Mouse (Mus musculus) kidney, adult 2 months (tissue): ENCODE measurements around the gene 4933421I07Rik. TPM values are rescaled to one million over a fixed set of nuclear protein-coding genes. Genes with fewer than 3 reads are reported as not detected.
A peak's percentile ranks its signal among the peaks of the same experiment; 100 is the strongest.

ENCODE experiments used
- DNase-seq: peaks from one replicate; pipeline ENCODE4 v3.0.0; 2021
- H3K27ac ChIP-seq: fragments of 200-500 bp; 2 replicates; pipeline ENCODE4 v1.5.1; 2012; ENCODE audit warnings: low read depth, low read length, control low read depth, inconsistent platforms; ENCODE audit not compliant: insufficient read depth
- H3K27me3 ChIP-seq: fragments of 200-500 bp; replicated peaks from 2 replicates; pipeline ENCODE4 v1.6.1; 2012; ENCODE audit warnings: mild to moderate bottlenecking, moderate library complexity, low read length, inconsistent platforms; ENCODE audit not compliant: control insufficient read depth, insufficient read depth
- H3K36me3 ChIP-seq: fragments of 200-500 bp; 2 replicates; pipeline ENCODE4 v1.6.1; 2012; ENCODE audit warnings: mild to moderate bottlenecking, moderate library complexity, low read length, inconsistent platforms; ENCODE audit not compliant: control insufficient read depth, insufficient read depth
- H3K4me1 ChIP-seq: fragments of 200-500 bp; 2 replicates; pipeline ENCODE4 v1.6.1; 2011; ENCODE audit warnings: low read length; ENCODE audit not compliant: control insufficient read depth, insufficient read depth
- H3K4me3 ChIP-seq: fragments of 200-500 bp; 2 replicates; pipeline ENCODE4 v1.5.1; 2011; ENCODE audit warnings: mild to moderate bottlenecking, low read depth, low read length, control low read depth; ENCODE audit not compliant: insufficient read depth
- CTCF ChIP-seq: fragments of 200-500 bp; conservative IDR thresholded peaks from 2 replicates; pipeline ENCODE4 v1.5.1; 2011; ENCODE audit warnings: low read depth, mild to moderate bottlenecking, control low read depth, low read length, moderate library complexity, mixed read lengths; ENCODE audit not compliant: insufficient read depth, insufficient read length
- POLR2A ChIP-seq: fragments of 200-500 bp; IDR thresholded peaks from one replicate; pipeline ENCODE4 v1.6.1; 2011; ENCODE audit warnings: low read depth, low read length, control low read depth
- WGBS: fragments of 180-500 bp; shearing (Covaris S2); methylation state at CpG from one replicate; pipeline ENCODE4 v1.1.7; 2018; 5-methylcytosine and 5-hydroxymethylcytosine counted together
- polyA plus RNA-seq: library from polyadenylated mRNA; depleted of rRNA; stranded (reverse); fragments of >200 nt; gene quantifications from 2 replicates; pipeline ENCODE4 v1.2.3, GENCODE M21; 2012; rRNA removed

The 4933421I07Rik gene
- polyA plus RNA-seq = not detected in 2 replicates

DNA sequence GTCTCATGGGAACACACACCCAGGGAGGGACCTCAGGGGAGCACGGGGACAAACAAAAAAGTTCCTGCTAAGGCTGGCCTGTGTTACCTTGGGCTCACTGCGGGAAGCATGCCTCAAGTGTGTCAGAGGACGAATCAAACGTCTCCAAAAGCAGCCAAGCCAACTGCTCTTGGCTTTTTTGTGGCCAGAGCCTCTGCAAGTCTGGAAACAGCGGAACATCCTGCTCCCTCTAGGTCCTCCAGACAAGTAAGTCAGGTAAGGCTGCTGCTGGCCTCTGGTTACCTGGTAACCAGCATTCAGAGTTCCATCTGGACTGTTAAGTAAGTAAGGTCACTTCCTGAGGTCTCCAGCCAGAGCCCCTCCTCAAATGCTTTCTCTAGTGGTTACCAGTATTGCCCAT lies at the start of gene 4933421I07Rik:
Gene 4933421I07Rik (minus strand): TSS at position 271 of the 400 bp plus-strand sequence.
- H3K36me3 ChIP-seq = no peaks in the 10 kb centered on the region
- no peaks in the 10 kb centered on the region for H3K27me3 ChIP-seq
- no peaks in the 10 kb centered on the region for H3K4me1 ChIP-seq
- H3K27ac ChIP-seq = no peak within 1 kb of the TSS
- no peak for TF ChIP-seq POLR2A
- no peak for TF ChIP-seq CTCF
- no peak within 1 kb of the TSS for H3K4me3 ChIP-seq
- no peak for DNase-seq
- 69% methylated on average over 5 of the region's 5 CpGs for WGBS

- no peaks in the 10 kb centered on the region for H3K27me3 ChIP-seq
- 95% methylated on average over 9 of the region's 9 CpGs for WGBS
- H3K4me3 ChIP-seq = no peak overlapping the region
- TF ChIP-seq POLR2A (no peak), CTCF (no peak)
- no peaks in the 10 kb centered on the region for H3K36me3 ChIP-seq
- DNase-seq = no peak
- no peak overlapping the region for H3K27ac ChIP-seq
- H3K4me1 ChIP-seq = no peaks in the 10 kb centered on the region
Measured at GRCm38 (mm10) chr7:42497356-42497755, 49.4 kb upstream of the 4933421I07Rik start.

GRCm38 (mm10) chr7:42496202-42496601 lies 48.3 kb upstream of the 4933421I07Rik start:
- WGBS = 84% methylated on average over 1 of the region's 1 CpGs
- no peak for TF ChIP-seq CTCF
- TF ChIP-seq POLR2A = no peak
- Histone ChIP-seq H3K36me3 (no peaks in the 10 kb centered on the region), H3K4me1 (no peaks in the 10 kb centered on the region), H3K27ac (no peak overlapping the region), H3K4me3 (no peak overlapping the region), H3K27me3 (no peaks in the 10 kb centered on the region)
- no peak for DNase-seq

- TF ChIP-seq POLR2A (no peak), CTCF (no peak)
- WGBS = 85% methylated on average over 5 of the region's 5 CpGs
- peak; percentile 1 for DNase-seq
Measured at GRCm38 (mm10) chr7:42490859-42491258, 42.9 kb upstream of the 4933421I07Rik start.

DNA sequence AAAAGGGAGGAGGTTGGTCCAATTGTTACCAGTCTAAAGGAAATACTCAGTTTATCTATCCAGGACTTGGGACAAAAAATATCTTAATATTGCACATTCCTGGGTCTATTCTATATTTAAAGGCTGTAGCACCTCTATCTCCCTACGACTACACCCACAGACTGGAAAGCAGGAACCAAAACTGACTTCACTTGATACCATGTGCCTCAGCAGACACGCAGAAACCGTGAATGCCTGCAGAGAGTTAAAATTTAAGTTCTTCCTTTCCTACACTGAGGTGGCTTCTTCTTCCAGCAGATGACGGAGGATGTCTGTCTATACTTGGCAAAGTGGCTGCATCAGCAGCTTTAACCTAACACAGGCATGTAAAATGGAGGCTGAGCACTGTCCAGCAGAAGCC lies 42.4 kb upstream of the 4933421I07Rik start:
- TF ChIP-seq POLR2A = no peak
- no peak for TF ChIP-seq CTCF
- no peaks in the 10 kb centered on the region for H3K4me1 ChIP-seq
- 85% methylated on average over 4 of the region's 4 CpGs for WGBS
- no peak for DNase-seq
- no peak overlapping the region for H3K27ac ChIP-seq
- H3K4me3 ChIP-seq = no peak overlapping the region
- no peaks in the 10 kb centered on the region; the same call in 1 of the 2 replicates for H3K36me3 ChIP-seq
- H3K27me3 ChIP-seq = no peaks in the 10 kb centered on the region

More at GRCm38 (mm10) chr7:42490859-42491258, 42.9 kb upstream of the 4933421I07Rik start:
- no peak overlapping the region for H3K27ac ChIP-seq
- no peaks in the 10 kb centered on the region; the same call in 1 of the 2 replicates for H3K36me3 ChIP-seq
- H3K27me3 ChIP-seq = no peaks in the 10 kb centered on the region
- H3K4me1 ChIP-seq = no peaks in the 10 kb centered on the region
- no peak overlapping the region for H3K4me3 ChIP-seq

DNA sequence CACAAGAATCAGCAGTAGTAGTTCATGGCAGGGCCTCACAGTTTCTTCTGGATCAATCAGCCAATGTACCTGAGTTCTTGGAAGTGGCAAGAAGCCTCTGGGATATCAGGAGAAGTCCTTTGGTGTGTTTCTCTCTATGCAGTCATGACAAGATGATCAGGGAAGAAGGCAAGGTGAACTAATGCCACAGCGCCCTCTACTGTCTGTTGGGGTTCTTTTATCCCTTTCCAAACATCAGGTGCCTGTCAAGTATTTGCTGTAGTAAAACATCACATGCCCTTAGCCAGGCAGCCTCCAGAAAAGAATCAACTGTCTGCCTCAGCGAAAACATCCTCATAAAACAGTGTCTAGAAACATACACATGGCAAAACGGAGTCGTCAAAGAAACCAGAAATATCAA lies 6.7 kb upstream of the 4933421I07Rik start:
- no peaks in the 10 kb centered on the region for H3K27me3 ChIP-seq
- H3K36me3 ChIP-seq = no peaks in the 10 kb centered on the region
- no peaks in the 10 kb centered on the region for H3K4me1 ChIP-seq
- no peak overlapping the region for H3K27ac ChIP-seq
- DNase-seq = no peak
- 53% methylated on average over 4 of the region's 4 CpGs for WGBS
- no peak for TF ChIP-seq POLR2A
- TF ChIP-seq CTCF = no peak
- H3K4me3 ChIP-seq = no peak overlapping the region

DNA sequence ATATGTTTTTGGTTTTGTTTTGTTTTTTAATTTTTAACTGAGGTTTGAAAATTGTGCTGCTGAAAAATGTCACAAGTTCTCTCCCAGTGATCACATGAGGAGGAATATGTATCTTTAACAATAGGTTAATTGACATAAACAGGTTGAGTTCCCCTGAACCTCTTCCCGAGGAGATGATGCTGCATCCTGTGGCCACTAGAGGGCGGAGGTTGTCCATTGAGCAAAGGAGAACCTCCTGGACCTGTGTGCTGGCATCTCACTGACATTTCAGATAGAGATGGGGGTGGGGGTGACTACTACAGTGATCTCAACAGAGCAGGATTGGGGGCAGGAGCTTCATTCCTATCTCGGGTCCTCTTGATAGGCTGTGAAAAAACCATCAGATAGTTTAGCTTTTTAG lies 2.7 kb upstream of the 4933421I07Rik start:
- TF ChIP-seq CTCF (peak; percentile 75), POLR2A (no peak)
- Histone ChIP-seq H3K4me1 (no peaks in the 10 kb centered on the region), H3K27me3 (no peaks in the 10 kb centered on the region), H3K36me3 (no peaks in the 10 kb centered on the region), H3K27ac (no peak overlapping the region), H3K4me3 (no peak overlapping the region)
- DNase-seq = peak; percentile 41
- 33% methylated on average over 3 of the region's 3 CpGs for WGBS
